Mouse (Mus musculus) neural tube, embryonic 13.5 days (tissue): ENCODE results near the gene Agfg1. TPM values are rescaled to one million over a fixed set of nuclear protein-coding genes. Genes with fewer than 3 reads are reported as not detected.
A peak's percentile ranks its signal among the peaks of the same experiment; 100 is the strongest.

ENCODE experiments used
- ATAC-seq: fragments of 200-750 bp; cut with Nextera tagmentation; 2 replicates; pipeline ENCODE4 v1.8.0; 2017; ENCODE audit warnings: low read depth, mild to moderate bottlenecking, moderate TSS enrichment, moderate library complexity
- H3K27ac ChIP-seq: fragments of 300-500 bp; sonication (generic); replicated peaks from 2 replicates; pipeline ENCODE4 v1.5.1; 2015; ENCODE audit warnings: moderate library complexity, mild to moderate bottlenecking, inconsistent platforms
- H3K27me3 ChIP-seq: fragments of 300-500 bp; sonication (generic); 2 replicates; pipeline ENCODE4 v1.6.1; 2015; ENCODE audit warnings: mild to moderate bottlenecking, inconsistent platforms
- H3K36me3 ChIP-seq: fragments of 300-500 bp; sonication (generic); 2 replicates; pipeline ENCODE4 v1.6.1; 2015; ENCODE audit warnings: mild to moderate bottlenecking, inconsistent platforms
- H3K4me1 ChIP-seq: fragments of 300-500 bp; sonication (generic); replicated peaks from 2 replicates; pipeline ENCODE4 v1.6.1; 2015; ENCODE audit warnings: inconsistent platforms
- H3K4me2 ChIP-seq: fragments of 300-500 bp; sonication (generic); 2 replicates; pipeline ENCODE4 v1.6.1; 2015; ENCODE audit warnings: inconsistent platforms, mild to moderate bottlenecking, moderate library complexity
- H3K4me3 ChIP-seq: fragments of 300-500 bp; sonication (generic); 2 replicates; pipeline ENCODE4 v1.5.1; 2015; ENCODE audit warnings: mild to moderate bottlenecking, inconsistent platforms
- H3K9ac ChIP-seq: fragments of 300-500 bp; sonication (generic); 2 replicates; pipeline ENCODE4 v1.6.1; 2015; ENCODE audit warnings: moderate library complexity, mild to moderate bottlenecking, inconsistent platforms
- H3K9me3 ChIP-seq: fragments of 300-500 bp; sonication (generic); 2 replicates; pipeline ENCODE4 v1.6.1; 2016; ENCODE audit warnings: inconsistent platforms
- WGBS: fragments of 180-500 bp; shearing (Covaris S2); methylation state at CpG from one replicate; pipeline ENCODE4 v1.1.7; 2015; 5-methylcytosine and 5-hydroxymethylcytosine counted together
- polyA plus RNA-seq: library from polyadenylated mRNA; unstranded; fragments of >200 nt; fragmentation: Nextera tagmentation; extraction: Ambion mirVana; gene quantifications from 2 replicates; pipeline ENCODE4 v1.2.1, GENCODE M21; 2015

Agfg1 gene
- polyA plus RNA-seq, 1 experiment from 2014 or later, result 36.9 TPM

DNA sequence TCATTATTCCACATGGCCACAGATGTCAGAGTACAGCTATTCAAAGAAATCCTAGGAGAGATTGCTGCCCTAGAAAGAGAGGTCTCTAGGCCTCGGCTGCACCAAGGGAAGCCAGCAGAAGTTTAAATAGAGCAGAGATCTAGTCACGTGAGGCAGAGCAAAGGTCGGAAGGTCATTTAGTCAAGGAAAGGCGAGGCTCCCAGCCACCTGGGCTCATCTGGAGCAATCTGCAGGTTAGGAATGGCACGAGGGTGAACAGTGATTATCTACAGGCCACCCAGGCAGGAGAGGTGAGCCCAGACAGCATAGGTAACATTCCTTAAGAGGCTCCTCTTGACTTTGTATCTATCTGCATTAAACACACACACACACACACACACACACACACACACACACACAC lies 12.4 kb upstream of the Agfg1 start:
- no peak for ATAC-seq
- no peaks in the 10 kb centered on the region for H3K36me3 ChIP-seq
- H3K4me2 ChIP-seq, result no peak overlapping the region
- H3K4me3 ChIP-seq, result no peak overlapping the region
- WGBS, result 49% methylated on average over 5 of the region's 5 CpGs
- no peaks in the 10 kb centered on the region for H3K9me3 ChIP-seq
- no peaks in the 10 kb centered on the region for H3K27me3 ChIP-seq
- H3K9ac ChIP-seq, result no peak overlapping the region
- H3K4me1 ChIP-seq, result no peaks in the 10 kb centered on the region
- H3K27ac ChIP-seq, result no peak overlapping the region

GRCm38 (mm10) chr1:82830771-82831170 lies 8.5 kb upstream of the Agfg1 start:
- no peaks in the 10 kb centered on the region for H3K36me3 ChIP-seq
- H3K27ac ChIP-seq, result no peak overlapping the region

GRCm38 (mm10) chr1:82831547-82832240 lies 7.6 kb upstream of the Agfg1 start:
- H3K4me2 ChIP-seq, result no peak overlapping the region
- H3K9ac ChIP-seq, result no peak overlapping the region
- no peak overlapping the region for H3K4me3 ChIP-seq
- H3K27ac ChIP-seq, result no peak overlapping the region
- no peaks in the 10 kb centered on the region for H3K27me3 ChIP-seq
- ATAC-seq, result peak; percentile 50; the same call in 1 of the 2 replicates
- H3K9me3 ChIP-seq, result no peaks in the 10 kb centered on the region
- H3K36me3 ChIP-seq, result no peaks in the 10 kb centered on the region
- 63% methylated on average over 9 of the region's 9 CpGs for WGBS
- no peaks in the 10 kb centered on the region for H3K4me1 ChIP-seq

More at GRCm38 (mm10) chr1:82830771-82831170, 8.5 kb upstream of the Agfg1 start:
- 94% methylated on average over 1 of the region's 1 CpGs for WGBS
- Histone ChIP-seq H3K9ac (no peak overlapping the region), H3K4me2 (no peak overlapping the region), H3K27me3 (no peaks in the 10 kb centered on the region), H3K4me1 (no peaks in the 10 kb centered on the region), H3K9me3 (no peaks in the 10 kb centered on the region), H3K4me3 (no peak overlapping the region)
- ATAC-seq, result no peak

GRCm38 (mm10) chr1:82832495-82833021 lies 6.7 kb upstream of the Agfg1 start:
- H3K9me3 ChIP-seq, result no peaks in the 10 kb centered on the region
- no peak overlapping the region for H3K4me2 ChIP-seq
- 69% methylated on average over 11 of the region's 11 CpGs for WGBS
- H3K9ac ChIP-seq, result no peak overlapping the region
- H3K4me3 ChIP-seq, result no peak overlapping the region
- no peak overlapping the region for H3K27ac ChIP-seq
- H3K27me3 ChIP-seq, result no peaks in the 10 kb centered on the region
- no peak for ATAC-seq
- no peaks in the 10 kb centered on the region for H3K36me3 ChIP-seq
- no peaks in the 10 kb centered on the region for H3K4me1 ChIP-seq

DNA sequence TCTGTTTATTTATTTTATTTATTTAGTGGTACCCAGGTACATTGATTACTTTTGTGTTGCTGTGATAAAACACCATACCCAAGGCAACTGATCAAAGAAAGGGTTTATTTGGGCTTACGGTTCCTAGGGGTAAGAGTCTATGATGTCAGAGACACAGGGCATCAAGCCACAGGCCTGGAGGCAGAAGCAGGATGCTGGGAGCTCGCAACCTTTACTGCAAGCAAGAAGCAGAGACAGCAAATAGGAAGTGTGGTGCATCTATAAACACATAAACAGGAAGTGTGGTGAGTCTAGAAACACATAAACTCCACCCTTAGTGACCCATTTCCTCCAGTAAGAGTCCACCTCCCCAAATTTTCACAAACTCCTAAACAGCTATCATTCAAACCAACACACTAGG lies 5.8 kb upstream of the Agfg1 start:
- H3K27ac ChIP-seq, result no peak overlapping the region
- 89% methylated on average over 2 of the region's 2 CpGs for WGBS
- H3K9ac ChIP-seq, result no peak overlapping the region
- no peaks in the 10 kb centered on the region for H3K27me3 ChIP-seq
- peaks cover 2% of the 10 kb centered on the region for H3K4me1 ChIP-seq
- no peak overlapping the region for H3K4me2 ChIP-seq
- no peaks in the 10 kb centered on the region for H3K9me3 ChIP-seq
- no peaks in the 10 kb centered on the region for H3K36me3 ChIP-seq
- H3K4me3 ChIP-seq, result no peak overlapping the region
- ATAC-seq, result no peak

- Histone ChIP-seq H3K27me3 (no peaks in the 10 kb centered on the region), H3K36me3 (no peaks in the 10 kb centered on the region), H3K4me1 (peaks cover 7% of the 10 kb centered on the region), H3K4me2 (no peak overlapping the region), H3K9ac (no peak overlapping the region), H3K27ac (no peak overlapping the region), H3K9me3 (no peaks in the 10 kb centered on the region), H3K4me3 (no peak overlapping the region)
- WGBS, result 77% methylated on average over 8 of the region's 8 CpGs
- ATAC-seq, result no peak
Measured at GRCm38 (mm10) chr1:82834572-82834971, 4.7 kb upstream of the Agfg1 start.

DNA sequence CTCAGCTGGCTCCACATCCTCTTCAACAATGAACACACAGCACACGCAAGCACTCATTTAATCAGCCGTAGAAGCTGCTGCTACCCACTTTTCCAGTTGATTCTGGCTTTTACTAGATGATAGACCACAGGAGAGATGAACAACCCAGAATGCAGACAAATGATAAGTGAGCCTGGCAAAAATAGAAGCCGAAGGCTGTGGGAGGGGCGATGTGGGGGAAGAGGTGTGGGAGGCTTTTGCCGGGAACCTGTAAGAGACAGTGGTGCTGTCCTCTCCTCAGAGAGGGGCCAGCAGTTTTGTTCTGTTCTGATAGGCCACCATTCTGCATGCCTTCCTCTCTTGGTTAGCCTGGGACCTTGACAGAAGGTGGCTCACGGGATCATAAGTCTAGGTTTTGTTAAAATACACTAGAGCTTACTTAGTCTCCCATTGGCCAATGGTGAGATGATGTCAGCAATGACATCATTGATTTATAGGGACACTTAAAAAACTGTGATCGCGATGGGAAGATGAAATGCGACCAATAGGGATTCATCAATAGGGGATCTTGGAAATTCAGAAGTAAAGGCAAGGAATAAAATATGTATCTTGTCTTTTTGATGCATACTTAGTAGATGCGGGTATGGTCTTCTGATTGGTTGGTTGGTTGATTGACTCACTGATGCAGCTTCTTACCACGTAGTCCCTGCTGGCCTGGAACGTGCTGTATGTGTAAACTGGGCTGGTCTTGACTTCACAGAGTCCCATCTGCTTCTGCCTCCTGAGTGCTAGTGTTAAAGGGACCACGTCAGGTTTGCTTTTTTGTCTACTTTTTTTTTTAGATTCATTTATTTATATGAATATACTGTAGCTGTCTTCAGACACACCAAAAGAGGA lies 2.7 kb upstream of the Agfg1 start:
- Histone ChIP-seq H3K27me3 (no peaks in the 10 kb centered on the region), H3K27ac (no peak overlapping the region), H3K9ac (no peak overlapping the region), H3K9me3 (no peaks in the 10 kb centered on the region), H3K36me3 (no peaks in the 10 kb centered on the region), H3K4me2 (no peak overlapping the region), H3K4me1 (peaks cover 22% of the 10 kb centered on the region), H3K4me3 (no peak overlapping the region)
- 85% methylated on average over 13 of the region's 13 CpGs for WGBS
- ATAC-seq, result no peak

GRCm38 (mm10) chr1:82837579-82837978 lies 1.7 kb upstream of the Agfg1 start:
- WGBS, result 84% methylated on average over 6 of the region's 6 CpGs
- ATAC-seq, result no peak
- no peak overlapping the region for H3K9ac ChIP-seq

GRCm38 (mm10) chr1:82838469-82839295 lies 601 bp upstream of the Agfg1 start:
- 24% methylated on average over 18 of the region's 18 CpGs for WGBS
- Histone ChIP-seq H3K4me1 (peaks cover 39% of the 10 kb centered on the region), H3K4me2 (peak overlapping the region; percentile 66), H3K27me3 (no peaks in the 10 kb centered on the region), H3K36me3 (no peaks in the 10 kb centered on the region), H3K9me3 (no peaks in the 10 kb centered on the region), H3K4me3 (peak overlapping the region; percentile 84), H3K9ac (peak overlapping the region; percentile 98), H3K27ac (peak overlapping the region; percentile 92)
- peak; percentile 68 for ATAC-seq

More at GRCm38 (mm10) chr1:82837579-82837978, 1.7 kb upstream of the Agfg1 start:
- Histone ChIP-seq H3K4me1 (peaks cover 30% of the 10 kb centered on the region), H3K4me3 (no peak overlapping the region), H3K27me3 (no peaks in the 10 kb centered on the region), H3K9me3 (no peaks in the 10 kb centered on the region), H3K4me2 (no peak overlapping the region), H3K36me3 (no peaks in the 10 kb centered on the region), H3K27ac (no peak overlapping the region)

DNA sequence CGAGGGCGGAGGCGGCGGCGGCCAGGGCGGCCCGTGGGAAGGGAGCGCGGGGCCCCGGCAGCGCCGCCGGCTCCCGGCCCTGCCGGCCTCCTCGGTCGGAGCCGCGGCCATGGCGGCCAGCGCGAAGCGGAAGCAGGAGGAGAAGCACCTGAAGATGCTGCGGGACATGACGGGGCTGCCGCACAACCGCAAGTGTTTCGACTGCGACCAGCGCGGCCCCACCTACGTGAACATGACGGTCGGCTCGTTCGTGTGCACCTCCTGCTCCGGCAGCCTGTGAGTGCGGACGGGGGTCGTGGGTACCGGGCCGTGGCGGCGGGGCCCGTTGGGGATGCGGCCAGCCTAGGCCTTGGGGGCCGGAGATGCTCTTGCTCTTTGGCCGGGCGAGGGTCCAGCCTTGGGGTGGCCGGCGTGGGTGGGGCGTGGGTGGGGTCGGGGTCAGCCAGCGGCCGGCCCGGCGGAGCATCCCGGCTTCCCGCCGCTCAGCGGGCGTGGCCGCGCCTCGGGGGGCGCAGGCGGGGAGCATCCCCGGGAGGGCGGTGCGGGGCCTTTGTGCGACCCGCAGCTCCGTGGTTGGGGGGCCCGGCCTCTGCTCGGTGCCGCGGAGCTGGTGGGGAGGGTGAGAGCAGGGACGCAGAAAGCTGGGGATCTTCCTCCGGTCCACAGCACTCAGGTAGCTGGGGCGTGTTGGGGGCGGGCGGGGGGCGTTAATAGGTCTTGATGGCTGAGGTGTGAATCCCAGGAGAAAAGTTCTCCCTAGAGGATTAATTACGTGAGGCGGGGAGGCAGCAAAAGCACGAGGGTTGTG lies 535 bp downstream of the Agfg1 start:
- Histone ChIP-seq H3K27me3 (no peaks in the 10 kb centered on the region), H3K4me2 (peak overlapping the region; percentile 87), H3K9me3 (no peaks in the 10 kb centered on the region), H3K27ac (peak overlapping the region; percentile 92), H3K4me1 (peaks cover 49% of the 10 kb centered on the region), H3K9ac (peak overlapping the region; percentile 98), H3K36me3 (no peaks in the 10 kb centered on the region), H3K4me3 (peak overlapping the region; percentile 84)
- WGBS, result under 1% methylated on average over 74 of the region's 86 CpGs
- ATAC-seq, result peak; percentile 78

DNA sequence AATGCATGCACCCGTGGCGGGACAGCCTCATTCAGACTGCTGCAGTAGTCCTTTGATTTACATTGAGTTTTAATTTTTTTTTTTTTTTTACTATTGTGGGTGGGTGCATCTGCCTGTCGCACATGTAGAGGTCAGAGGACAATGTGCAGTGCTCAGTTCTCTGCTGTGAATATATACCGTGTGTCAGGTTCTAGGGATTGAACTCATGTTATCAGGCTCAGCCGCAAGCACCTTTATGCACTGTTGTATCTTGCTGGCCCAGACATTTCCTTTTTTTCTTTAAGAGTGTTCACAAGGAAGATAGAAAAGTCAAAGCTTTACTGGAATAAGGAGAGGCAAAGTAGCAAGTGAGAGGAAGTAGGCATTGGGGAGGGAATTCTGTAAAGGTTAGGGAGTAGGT lies 16.4 kb downstream of the Agfg1 start:
- Histone ChIP-seq H3K9me3 (no peaks in the 10 kb centered on the region), H3K27ac (no peak overlapping the region), H3K4me1 (peaks cover 6% of the 10 kb centered on the region), H3K27me3 (no peaks in the 10 kb centered on the region), H3K4me2 (no peak overlapping the region), H3K36me3 (0 out of 2 replicates have a peak, but pooled peaks cover 5% of the 10 kb centered on the region), H3K9ac (no peak overlapping the region), H3K4me3 (no peak overlapping the region)
- no peak for ATAC-seq
- 90% methylated on average over 5 of the region's 5 CpGs for WGBS
